Mouse (Mus musculus) thymus, postnatal 10 days (tissue): ENCODE measurements around the gene Traf4.

Experiments used
- DNase-seq, 2 experiments: peaks; one replicate each; pipeline ENCODE4 v3.0.0; 2021; ENCODE audit warnings: low spot score in 2 of 2

The Traf4 gene

DNA sequence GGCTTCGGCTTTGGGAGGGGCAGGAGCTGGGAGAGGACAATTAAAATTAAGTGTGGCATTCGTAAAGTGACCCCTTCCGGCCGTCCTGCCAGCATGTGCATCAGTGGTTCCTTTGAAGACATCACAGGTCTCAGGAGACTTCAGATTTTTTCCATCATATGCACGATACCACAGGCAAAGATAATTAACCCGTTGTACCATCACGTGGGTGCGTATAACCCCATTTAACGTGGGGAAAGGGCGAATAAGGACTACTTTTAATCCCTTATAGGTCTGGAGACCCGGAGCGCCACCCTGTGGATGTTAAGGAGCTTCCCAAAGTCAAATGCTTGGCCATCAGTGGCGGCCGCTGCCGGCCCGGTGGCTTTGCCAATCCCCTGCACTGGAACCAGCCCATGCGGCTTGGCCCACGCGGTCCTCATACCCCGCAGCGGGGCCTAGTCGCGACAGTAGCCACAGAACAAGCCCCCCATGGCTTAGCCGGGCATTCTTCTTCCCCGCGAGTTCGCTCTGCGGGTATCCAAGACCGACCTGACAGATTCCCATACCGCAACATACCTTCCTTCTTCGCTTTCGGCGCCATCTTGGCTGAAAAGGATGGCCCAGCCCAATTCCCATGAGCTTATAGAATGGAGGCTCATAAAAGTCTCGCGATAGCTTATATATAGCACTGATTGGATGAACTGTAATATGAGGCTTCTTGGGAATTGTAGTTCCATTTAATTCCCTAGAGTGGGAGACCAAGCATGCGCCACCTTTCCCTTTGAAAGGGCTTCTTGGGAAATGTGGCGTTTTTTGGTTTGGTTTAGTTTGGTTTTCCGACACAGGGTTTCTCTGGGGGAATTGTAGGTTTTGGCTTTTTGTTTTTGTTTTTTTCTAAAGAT is 17.8 kb upstream of the Traf4 start, which contains the start of gene Rpl23a:
Rpl23a (minus strand) TSS at position 624 of the 884 bp plus-strand sequence.
- DNase-seq, result peak; percentile 68 to 69

DNA sequence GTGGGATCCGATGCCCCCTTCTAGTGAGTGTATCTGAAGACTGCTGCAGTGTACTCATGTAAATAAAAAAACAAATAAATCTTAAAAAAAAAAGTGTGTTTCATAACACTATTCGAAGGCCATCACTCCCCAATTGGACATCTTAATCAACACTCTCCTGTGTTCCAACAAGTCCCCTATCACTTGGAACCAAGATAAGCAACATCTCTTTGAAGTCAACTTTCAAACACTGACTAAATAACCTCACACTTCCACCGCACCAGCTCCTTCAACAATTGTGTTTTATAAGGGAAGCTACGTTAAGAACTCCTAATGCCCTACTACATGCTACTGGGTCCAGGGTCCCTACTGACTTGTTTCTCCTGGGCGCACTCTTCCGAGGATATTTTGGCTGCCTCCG is 17.1 kb upstream of the Traf4 start:
- no peak for DNase-seq

DNA sequence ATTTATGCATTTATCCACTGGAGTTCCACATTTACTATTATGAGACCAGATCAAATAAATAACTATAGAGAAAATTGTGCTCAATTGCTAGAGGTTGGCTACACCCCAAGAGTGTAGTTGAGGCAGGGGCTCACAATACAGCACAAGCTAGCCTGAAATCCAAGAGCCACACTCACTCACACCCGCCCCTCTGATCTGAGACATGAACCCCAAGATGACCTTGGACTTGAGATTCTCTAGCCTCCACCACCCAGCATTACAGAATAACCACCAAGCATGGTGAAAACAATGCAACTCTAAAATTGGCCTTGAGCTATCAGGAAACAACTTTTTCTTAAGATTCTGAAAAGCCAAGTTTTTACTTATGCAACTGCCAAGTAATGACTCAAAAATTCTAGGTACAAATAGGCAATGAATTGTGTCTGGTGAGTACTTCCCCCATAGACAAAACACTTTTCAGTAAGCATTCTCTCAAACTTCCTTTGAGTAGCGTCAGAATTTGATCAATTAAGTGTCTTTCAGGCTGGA is 16.5 kb upstream of the Traf4 start:
- DNase-seq, result no peak

DNA sequence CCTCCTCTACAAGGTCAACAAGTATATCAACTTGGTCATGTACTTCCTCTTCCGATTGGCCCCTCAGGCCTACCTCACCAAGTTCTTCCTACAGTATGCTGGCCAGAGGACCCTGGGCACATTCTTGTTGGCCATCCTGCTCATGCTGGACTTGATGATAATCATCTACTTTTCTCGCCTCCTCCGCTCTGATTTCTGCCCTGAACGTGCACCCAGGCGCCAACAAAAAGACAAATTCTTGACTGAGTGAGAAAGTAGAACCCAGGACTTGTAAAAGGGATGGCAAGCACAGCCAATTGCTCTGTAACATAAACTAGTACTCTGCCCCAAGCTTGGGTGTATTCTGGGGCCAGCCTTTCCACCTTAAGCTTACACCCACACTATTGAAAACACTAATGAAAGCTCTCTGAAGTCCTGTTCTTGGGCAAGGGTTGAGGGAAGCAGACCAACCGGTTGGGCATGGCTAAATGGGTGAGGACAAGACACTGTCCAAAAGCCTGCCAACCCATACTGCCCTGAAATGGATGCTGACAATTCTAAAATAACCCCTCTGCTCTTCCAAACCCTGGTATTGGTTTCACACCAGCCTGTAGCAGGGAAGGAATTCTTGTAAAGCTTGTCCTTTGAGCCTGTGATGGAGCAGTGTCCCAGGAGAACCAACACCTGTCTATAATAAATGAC is 14.8 kb upstream of the Traf4 start:
- no peak for DNase-seq

DNA sequence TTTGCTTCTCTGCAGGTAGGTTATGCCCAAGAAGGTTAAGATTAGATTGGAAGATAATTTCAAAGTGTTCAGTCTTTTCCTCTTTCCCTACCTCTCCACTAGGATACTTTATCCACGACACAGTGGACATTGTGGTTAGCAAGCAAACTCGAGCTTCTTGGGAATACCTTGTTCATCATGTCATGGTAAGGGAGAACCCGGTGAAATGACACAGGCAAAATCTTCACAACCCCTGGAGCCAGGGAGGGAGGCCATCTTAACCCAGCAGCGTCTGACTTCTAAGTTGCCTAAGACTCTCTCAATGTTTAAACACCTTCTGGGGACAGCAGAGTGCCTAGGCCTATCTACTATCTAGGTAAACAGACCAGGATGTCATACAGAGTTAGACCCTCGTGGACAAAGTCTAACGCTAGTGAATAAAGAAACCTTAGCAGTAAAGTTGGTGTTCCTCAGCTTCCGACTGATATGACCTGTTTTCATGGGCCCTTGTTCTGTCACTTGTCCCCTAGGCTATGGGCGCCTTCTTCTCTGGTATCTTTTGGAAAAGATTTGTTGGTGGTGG is 14.1 kb upstream of the Traf4 start:
- DNase-seq, result no peak

DNA sequence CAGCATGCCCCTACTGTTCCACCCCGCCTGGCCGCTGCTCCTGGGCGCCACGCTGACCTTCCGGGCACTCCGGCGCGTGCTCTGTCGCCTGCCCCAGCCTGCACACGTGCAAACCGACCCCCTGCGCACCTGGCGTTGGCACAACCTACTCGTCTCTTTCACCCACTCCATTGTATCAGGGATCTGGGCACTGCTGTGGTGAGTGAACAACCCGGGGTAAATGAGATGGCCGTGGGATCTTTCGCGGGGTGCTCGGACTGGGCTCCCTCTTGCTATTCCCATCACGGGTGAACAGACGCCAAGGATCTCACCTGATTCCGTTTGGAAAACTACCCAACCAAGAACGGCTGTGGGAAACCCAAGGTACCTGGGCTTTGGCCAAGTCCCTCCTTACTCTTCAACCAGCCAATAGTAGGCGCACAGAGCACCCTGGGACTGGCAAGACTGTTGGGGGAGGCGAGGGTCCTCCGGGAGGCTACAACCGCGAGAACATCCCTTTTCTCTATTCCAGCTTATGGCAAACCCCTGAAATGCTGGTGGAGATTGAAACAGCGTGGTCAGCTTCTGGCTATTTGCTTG is 13.6 kb upstream of the Traf4 start:
- peak in 1 of 2 experiments; percentile 39 for DNase-seq

DNA sequence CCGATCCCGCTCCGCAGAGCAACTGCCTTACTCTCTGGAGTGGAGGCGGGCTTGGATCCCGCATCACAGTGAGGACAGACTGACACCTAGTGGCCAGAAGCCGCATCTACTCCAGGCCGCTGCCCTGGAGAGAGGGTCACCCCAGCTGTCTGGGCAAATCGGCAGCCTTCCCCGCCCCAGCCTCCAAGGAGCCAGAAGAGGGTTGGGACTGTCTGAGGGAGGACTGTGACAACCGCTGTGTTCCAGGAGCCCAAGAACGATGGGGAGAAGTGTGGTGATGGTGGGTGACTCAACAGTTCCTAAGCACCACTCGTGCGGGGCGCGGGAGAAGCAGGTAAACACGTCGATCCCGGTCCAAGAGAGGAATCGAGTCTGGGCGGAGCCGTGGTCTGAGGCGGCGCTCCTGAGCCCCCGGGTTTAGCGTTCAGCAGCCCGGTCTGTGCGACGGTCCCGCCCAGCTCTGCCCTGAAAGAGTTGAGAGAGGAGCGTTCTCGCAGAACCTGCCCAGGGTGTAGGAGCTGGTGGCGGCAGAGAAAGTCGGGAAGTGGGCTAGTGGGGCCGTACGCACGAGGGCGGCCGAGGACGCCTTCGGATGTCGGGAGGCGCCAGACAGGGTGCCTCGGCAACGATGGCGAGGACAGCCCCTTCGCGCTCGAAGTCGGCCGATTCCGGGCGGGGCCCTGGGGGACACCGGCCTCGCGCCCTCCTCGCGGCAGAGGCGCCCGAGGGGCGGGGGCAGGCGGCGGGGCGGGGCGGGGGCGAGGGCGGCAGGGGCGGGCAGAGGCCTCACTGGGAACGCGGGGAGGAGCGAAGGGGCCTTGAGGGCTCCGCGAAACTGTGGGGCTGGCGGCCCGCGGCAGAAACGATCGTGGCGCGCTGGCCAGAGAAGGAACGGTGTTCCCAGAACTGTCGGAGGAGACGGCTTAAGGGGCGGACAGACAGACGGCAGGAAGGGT is 12.8 kb upstream of the Traf4 start:
- DNase-seq, result peak; percentile 87 to 91

DNA sequence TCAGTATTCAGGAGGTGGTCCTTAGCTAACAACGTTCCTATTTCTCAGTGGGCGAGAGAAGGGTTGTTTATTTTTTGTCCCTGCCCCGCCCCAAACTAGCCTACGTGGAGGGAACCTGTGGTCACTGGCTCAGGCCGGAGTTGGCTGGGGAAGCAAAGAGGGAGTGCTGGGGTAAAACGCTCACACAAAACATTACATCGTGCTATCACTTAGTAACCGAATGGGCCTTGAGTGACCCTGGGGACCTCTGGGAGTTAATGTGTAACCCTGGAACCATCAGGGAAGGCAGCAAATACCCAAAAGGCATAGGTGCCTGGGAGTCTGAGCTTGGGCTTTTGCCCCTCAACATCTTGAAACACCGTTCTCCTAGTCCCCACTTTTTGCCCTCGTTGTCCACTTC is 12.0 kb upstream of the Traf4 start:
- DNase-seq, result no peak

DNA sequence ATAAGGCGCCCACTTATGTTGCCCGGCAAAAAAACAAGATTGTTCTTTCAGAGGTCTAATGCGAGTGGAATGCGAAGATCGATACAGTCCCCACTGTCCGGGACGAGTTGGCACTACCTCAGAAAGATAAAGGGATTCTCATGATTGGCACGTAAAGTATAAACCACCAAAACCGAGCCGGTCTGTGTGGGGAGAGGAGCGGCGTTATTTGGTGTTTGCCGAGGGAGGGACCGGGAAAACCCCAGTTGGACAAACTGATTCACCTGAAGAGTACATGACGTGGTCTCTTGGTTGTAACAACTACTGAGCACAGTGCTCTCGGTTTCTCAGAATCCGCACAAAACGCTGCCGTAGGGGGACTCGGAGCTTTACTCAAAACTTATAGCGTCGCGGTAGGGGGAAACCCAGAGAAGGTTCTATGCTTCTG is 11.5 kb upstream of the Traf4 start:
- DNase-seq, result no peak

DNA sequence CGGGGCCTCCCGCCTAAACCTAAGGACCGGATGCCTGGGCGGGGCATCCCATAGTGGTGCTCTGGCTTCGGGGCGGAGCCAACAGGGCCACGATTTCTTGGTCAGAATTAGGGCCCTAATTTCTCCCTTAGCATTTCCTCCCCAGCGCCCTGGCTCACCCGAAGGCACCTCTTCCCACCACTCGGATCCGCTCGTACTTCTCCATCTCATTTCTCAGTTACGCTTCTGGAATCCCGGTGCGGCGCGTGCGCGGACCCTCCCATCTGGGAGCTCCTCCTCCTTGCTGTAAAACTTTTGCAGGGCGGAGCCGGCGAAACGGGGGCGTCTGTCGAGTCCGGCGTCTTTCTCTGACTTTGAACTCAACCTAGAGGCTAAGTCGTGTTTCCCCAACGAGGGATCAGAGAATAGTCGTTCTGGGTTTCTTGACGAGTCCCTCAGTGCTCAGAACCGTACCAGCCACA is 11.0 kb upstream of the Traf4 start, which contains the start of the genes Nek8 and Tlcd1:
Nek8 (minus strand) TSS at position 274 of the 461 bp plus-strand sequence.
Tlcd1 (plus strand) TSS at position 310 of the 461 bp plus-strand sequence.
- peak; percentile 91 for DNase-seq

DNA sequence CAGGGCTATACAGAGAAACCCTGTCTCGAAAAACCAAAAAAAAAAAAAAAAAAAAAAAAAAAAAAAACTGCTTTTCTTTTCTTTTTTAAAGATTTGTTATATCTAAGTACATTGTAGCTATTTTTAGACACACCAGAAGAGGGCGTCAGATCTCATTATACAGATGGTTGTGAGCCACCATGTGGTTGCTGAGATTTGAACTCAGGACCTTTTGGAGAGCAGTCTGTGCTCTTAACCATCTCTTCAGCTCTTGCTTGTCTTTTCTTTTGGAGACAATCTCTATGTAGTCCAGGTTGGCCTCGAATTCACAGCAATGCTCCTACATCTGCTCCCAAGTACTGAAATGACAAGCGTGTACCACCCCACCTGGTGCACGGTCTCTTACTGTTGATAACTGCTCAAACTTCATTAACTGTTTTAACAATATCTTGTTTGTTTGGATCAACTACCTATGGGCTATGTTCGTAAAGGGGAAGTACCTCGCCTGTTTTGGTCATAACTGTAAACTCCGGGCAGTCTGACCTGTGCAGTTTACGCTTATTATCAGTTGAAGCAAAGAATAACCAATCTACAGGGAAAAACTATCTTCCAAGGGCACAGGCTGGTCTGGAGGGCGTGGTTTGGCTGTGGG is 10.5 kb upstream of the Traf4 start:
- DNase-seq, result no peak

DNA sequence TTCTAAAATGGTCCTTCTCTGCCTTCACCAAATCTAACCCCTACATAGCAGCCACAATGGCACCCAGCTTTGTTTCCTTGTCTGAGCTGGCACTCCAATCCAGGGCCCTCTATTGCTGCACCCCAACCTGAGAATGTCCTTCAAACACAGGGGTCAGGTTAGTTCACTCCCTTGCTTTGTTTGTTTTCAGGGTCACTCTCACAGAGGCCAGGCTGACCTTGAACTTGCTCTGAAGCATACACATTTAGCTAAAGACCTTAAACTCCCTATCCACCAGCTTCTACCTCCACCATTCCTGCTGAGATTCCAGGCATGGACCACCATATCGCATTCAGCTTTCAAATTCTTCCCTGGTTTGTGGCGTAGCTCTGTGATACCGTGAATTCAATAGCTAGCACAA is 9.1 kb upstream of the Traf4 start:
- DNase-seq, result no peak

DNA sequence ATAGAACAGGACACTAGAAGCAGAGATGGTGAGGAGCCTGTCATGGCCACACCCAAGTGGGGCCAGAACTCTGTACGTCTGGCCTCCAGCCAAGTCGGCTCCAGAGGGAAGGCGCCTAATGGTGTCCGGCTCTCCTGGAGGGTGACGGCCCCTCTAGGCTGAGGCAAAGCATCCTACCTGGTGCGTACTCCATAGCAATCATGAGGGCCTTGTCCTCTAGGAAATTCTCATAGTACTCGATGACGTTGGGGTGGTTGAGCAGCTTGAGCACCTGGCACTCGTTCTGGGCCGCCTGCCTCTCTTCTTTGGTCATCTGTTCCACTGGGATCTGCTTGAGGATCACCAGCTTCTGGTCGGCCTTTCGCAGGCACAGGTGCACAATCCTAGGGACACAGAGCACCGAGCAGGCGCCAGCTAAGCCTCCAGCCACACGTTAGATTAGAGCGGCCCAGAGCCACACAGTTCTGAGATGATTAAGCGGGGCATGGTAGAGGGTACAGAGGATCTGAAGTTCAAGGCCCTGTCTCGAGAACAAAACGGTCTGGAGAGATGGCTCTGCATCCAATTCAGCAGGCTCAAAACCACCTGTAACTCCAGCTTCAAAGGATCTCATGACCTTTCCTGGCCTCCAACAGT is 7.5 kb upstream of the Traf4 start:
- DNase-seq, result no peak

DNA sequence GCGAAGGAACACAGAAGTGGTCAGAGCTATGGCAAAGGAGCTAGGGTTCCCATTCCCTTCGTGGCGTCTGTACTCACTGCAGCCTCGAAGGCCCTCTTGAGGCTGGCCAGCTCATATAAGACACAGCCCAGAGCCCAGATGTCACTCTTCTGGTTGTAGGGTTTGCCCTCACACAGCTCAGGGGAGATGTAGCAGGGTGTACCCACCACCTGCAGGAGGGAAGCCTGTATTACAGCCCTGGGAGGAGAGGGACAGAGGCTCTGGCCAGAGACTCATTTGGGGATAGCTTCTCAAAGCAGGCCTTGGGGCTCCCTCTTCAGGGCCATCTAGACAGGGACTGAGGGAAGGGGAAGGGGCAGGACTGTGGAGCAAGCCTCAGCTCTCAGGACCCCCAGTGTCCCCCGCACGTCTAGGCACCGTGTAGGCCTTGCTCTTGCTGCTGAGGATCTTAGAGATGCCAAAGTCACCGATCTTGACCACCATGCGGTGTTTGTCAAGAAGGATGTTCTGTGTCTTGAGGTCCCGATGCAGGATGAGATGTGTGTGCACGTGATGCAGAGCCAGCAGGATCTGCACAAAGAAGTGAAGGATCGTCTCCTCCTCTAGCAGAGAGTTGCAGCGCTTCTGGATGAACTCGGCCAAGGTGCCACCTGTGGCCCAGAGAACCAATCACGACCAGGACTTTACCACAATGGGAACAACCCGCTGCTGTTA is 6.8 kb upstream of the Traf4 start:
- no peak for DNase-seq

DNA sequence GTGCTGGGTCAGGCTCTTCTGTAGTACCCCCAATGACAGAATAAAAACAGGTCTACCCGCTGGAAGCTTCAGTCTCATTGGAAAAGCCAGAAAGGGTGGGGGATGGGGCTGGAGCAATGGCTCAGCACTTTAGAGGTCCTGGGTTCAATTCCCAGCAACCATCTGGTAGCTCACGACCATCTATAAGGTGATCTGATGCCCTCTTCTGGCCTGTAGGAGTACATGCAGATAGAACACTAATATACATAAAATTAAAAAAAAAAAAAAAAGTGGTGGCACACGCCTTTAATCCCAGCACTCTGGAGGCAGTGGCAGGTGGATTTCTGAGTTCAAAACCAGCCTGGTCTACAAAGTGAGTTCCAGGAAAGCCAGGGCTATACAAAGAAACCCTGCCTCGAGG is 5.9 kb upstream of the Traf4 start:
- DNase-seq, result no peak

DNA sequence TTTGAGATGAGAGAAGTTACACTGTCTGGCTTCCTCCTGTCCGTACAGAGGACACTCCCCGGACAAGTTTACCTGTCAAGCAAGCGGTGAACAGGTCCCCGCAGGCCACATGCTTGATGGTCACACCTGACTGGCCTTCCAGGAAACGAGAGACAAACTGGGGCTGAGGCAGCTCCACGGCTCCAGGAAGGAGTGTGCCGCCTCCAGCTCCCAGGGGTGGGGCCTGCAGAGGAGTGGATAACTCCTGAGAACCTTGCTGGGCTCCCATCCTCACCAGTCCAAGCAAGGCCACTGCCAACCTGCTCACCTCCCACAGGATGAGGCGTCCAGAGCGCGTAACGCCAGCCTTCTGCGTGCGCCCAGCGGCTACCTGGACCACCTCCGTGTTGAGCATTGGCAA is 4.9 kb upstream of the Traf4 start:
- DNase-seq, result no peak

DNA sequence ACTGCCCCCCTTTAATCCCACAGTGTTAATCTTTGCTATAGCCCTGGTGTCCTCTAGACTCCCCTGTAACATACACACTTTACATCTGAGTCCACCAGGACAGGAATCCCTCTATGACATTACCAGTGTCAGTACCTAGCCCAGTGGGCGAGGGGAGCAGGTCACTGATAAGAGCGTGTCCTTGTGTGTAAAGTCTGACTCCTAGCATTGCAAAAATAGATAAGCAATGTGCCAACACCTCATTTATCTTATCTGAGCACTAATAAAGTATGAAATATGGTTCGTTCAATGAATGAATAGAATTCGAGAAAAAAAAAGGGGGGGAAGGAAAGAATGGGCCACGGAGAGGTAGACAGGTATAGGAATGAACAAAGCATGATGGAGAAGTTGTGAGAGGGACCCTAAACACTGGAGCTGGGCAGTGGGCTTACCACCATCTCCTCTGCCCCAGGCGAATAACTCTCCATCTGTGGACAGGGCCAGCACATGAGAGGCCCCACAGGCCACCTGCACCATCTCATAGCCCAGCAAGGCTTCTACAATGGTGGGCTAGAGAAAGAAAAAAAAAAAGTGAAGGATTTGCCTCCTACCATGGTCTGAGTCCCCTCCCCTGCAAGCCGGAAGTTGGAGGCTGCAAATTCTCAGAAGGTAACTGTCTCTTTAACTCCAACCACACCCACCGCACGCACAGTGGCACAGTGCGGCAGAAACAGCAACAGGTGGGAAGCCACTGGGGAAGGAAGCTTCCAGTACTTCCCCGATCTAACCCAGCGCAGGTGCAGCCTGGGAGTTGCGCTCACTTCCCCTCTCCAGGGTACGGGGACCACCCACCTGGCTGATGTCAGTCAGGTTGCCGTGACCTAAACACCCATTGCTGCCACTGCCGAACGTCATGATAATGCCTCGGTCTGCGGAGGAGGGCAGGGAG is 3.4 kb upstream of the Traf4 start:
- peak; percentile 71 to 74 for DNase-seq
